In the genomic region with DNA sequence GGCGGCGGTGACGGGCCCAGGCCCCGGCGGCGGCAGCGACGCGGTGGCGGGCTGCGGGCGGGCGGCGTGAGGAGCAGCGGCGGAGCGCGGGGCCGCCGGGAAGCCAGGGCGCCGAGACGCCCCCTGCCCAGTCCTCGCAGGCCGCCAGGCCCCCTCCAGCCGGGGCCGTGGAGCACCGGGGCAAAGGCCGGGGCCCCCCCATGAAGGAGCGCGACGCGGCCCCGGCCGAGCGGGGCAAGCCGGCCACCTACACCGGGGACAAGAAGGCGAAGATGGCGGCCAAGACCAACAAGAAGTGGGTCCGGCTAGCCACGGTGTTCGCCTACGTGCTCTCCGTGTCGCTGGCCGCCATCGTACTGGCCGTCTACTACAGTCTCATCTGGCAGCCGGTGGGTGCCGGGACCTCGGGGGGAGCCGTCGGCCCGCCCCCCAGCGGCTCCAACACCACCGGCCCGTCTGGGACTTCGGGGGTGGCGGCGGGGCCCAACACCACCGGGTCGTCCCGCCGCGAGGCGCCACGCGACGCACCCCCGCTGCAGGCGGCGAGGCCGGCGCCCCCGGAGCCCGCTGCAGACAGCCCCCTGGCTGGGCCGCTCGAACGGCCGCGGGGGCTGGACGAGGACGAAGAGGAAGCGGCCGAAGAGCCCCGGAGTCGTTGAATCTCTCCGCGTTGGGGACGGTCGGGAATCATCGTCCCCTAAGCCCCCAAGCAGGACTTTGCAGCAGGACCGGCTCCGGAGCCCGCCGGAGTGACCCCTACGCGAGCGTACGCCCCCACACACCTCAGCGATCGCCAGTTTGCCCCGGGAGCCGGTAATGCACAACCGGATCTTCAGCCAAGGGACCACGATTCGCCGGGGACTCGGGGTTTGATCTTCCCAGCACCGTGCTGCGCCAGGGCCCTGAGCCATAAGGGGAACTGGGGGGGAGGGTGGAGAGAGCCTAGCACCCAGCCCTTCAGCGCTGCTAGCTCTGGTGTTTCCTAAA, we compare ENCODE assay signal across 8 mouse cellular contexts. TPM values are rescaled to one million over a fixed set of nuclear protein-coding genes. Genes with fewer than 3 reads are reported as not detected.
DNase-seq lines count a peak whose midpoint lies in the region; ATAC-seq lines count a peak whose summit lies in the region.

No protein-coding gene starts in this region.

- peaks cover 20% of the 10 kb centered on the region; the same call in 1 of the 2 replicates for H3K27me3 ChIP-seq in kidney, embryonic 14.5 days (ENCODE audit: control insufficient read depth, insufficient read depth, low read length)
- H3K27me3 ChIP-seq in splenic B cell, adult 2 months (ENCODE audit: control insufficient read depth, insufficient read depth, low read length, poor library complexity, severe bottlenecking): no peaks in the 10 kb centered on the region

- peak; percentile 59 for DNase-seq in 3134 (ENCODE audit: extremely low read depth, insufficient read length, low spot score)
- DNase-seq in CD4-positive helper T cell, adult 2 months (ENCODE audit: low read depth, low spot score): peak; percentile 54
- peak; percentile 53 for DNase-seq in cerebellum, adult 8-10 months
- peak; percentile 47 for DNase-seq in splenic B cell, adult 2 months (ENCODE audit: low read depth, low spot score)
- DNase-seq in ovary, postnatal 14 days (ENCODE audit: low spot score): no peak

- no peaks in the 10 kb centered on the region for H3K9me3 ChIP-seq in kidney, embryonic 14.5 days (ENCODE audit: control insufficient read depth, low read length)

- H3K4me3 ChIP-seq in kidney, embryonic 14.5 days (ENCODE audit: low read length): peak overlapping the region; percentile 84

- H3K27ac ChIP-seq in kidney, embryonic 14.5 days (ENCODE audit: low read depth, low read length): no peak overlapping the region

- H3K9ac ChIP-seq in kidney, embryonic 14.5 days (ENCODE audit: low read depth, low read length): peak overlapping the region; percentile 87

- peaks cover 4% of the 10 kb centered on the region; the same call in 1 of the 2 replicates for H3K36me3 ChIP-seq in kidney, embryonic 14.5 days (ENCODE audit: control insufficient read depth, insufficient read depth, low read length)
- no peaks in the 10 kb centered on the region for H3K36me3 ChIP-seq in splenic B cell, adult 2 months (ENCODE audit: control insufficient read depth, insufficient read depth, low read length, poor library complexity, severe bottlenecking)

- peaks cover 14% of the 10 kb centered on the region for H3K4me1 ChIP-seq in kidney, embryonic 14.5 days (ENCODE audit: control insufficient read depth, insufficient read depth, low read length)

- under 1% methylated on average over 83 of the region's 113 CpGs for WGBS in kidney, embryonic 14.5 days

- peak; percentile 23 for ATAC-seq in granulocyte monocyte progenitor cell, adult 5-6 weeks (replicated peaks; ENCODE audit: poor library complexity, severe bottlenecking)
- ATAC-seq in kidney, embryonic 14.5 days (ENCODE audit: low FRiP score, low TSS enrichment): peak; percentile 58
- peak; percentile 32; the same call in 1 of the 2 replicates for ATAC-seq in megakaryocyte, adult 5-6 weeks (ENCODE audit: poor library complexity, severe bottlenecking)

- peak overlapping the region; percentile 99 for H3K4me2 ChIP-seq in kidney, embryonic 14.5 days (replicated peaks; ENCODE audit: low read depth, low read length)

RNA-seq across cellular contexts. Expression of a gene that starts 0.7 kb away (rescaled TPM):
- 27.9 and 30.3 TPM in 2 replicates for total RNA-seq in granulocyte monocyte progenitor cell, adult 5-6 weeks (2014; fragmentation: Nextera tagmentation)
- 15.0 and 24.8 TPM in 2 replicates for total RNA-seq in granulocyte monocyte progenitor cell, adult 5-6 weeks (2017)
- 18.3 and 22.0 TPM in 2 replicates for polyA plus RNA-seq in kidney, embryonic 14.5 days (2014; fragmentation: Nextera tagmentation; extraction: Ambion mirVana)
- total RNA-seq in megakaryocyte, adult 5-6 weeks (2015): 12.0 and 15.3 TPM in 2 replicates
- 10.6 and 11.2 TPM in 2 replicates for total RNA-seq in megakaryocyte, adult 5-6 weeks (2017)

RNA-seq across cellular contexts. Expression of a gene that starts 16.3 kb away (rescaled TPM):
- total RNA-seq in granulocyte monocyte progenitor cell, adult 5-6 weeks (2014; fragmentation: Nextera tagmentation): 0.92 and 2.3 TPM in 2 replicates
- 0.26 and 0.82 TPM in 2 replicates for total RNA-seq in granulocyte monocyte progenitor cell, adult 5-6 weeks (2017)
- 0.34 and 0.68 TPM in 2 replicates for polyA plus RNA-seq in kidney, embryonic 14.5 days (2014; fragmentation: Nextera tagmentation; extraction: Ambion mirVana)
- 0.16 TPM in 1 of 2 replicates, not detected in the other for total RNA-seq in megakaryocyte, adult 5-6 weeks (2015)
- total RNA-seq in megakaryocyte, adult 5-6 weeks (2017): 0.44 and 0.53 TPM in 2 replicates

RNA-seq across cellular contexts. Expression of a gene that starts 18.0 kb away (rescaled TPM):
- total RNA-seq in granulocyte monocyte progenitor cell, adult 5-6 weeks (2014; fragmentation: Nextera tagmentation): 99.1 and 108 TPM in 2 replicates
- 54.3 and 70.7 TPM in 2 replicates for total RNA-seq in granulocyte monocyte progenitor cell, adult 5-6 weeks (2017)
- 1.7 and 1.9 TPM in 2 replicates for polyA plus RNA-seq in kidney, embryonic 14.5 days (2014; fragmentation: Nextera tagmentation; extraction: Ambion mirVana)
- 48.2 and 48.4 TPM in 2 replicates for total RNA-seq in megakaryocyte, adult 5-6 weeks (2015)
- total RNA-seq in megakaryocyte, adult 5-6 weeks (2017): 38.1 and 46.9 TPM in 2 replicates

RNA-seq across cellular contexts. Expression of a gene that starts 26.4 kb away (rescaled TPM):
- not detected in 2 replicates for total RNA-seq in granulocyte monocyte progenitor cell, adult 5-6 weeks (2014; fragmentation: Nextera tagmentation)
- not detected in 2 replicates for total RNA-seq in granulocyte monocyte progenitor cell, adult 5-6 weeks (2017)
- polyA plus RNA-seq in kidney, embryonic 14.5 days (2014; fragmentation: Nextera tagmentation; extraction: Ambion mirVana): not detected in 2 replicates
- not detected in 2 replicates for total RNA-seq in megakaryocyte, adult 5-6 weeks (2015)
- not detected in 2 replicates for total RNA-seq in megakaryocyte, adult 5-6 weeks (2017)

RNA-seq across cellular contexts. Expression of a gene that starts 33.3 kb away (rescaled TPM):
- total RNA-seq in granulocyte monocyte progenitor cell, adult 5-6 weeks (2014; fragmentation: Nextera tagmentation): not detected in 2 replicates
- not detected in 2 replicates for total RNA-seq in granulocyte monocyte progenitor cell, adult 5-6 weeks (2017)
- polyA plus RNA-seq in kidney, embryonic 14.5 days (2014; fragmentation: Nextera tagmentation; extraction: Ambion mirVana): 0.05 TPM in 1 of 2 replicates, not detected in the other
- 0.02 TPM in 1 of 2 replicates, not detected in the other for total RNA-seq in megakaryocyte, adult 5-6 weeks (2015)
- total RNA-seq in megakaryocyte, adult 5-6 weeks (2017): not detected in 2 replicates
